Mouse (Mus musculus): ENCODE results near the gene Ripk1.

DNA sequence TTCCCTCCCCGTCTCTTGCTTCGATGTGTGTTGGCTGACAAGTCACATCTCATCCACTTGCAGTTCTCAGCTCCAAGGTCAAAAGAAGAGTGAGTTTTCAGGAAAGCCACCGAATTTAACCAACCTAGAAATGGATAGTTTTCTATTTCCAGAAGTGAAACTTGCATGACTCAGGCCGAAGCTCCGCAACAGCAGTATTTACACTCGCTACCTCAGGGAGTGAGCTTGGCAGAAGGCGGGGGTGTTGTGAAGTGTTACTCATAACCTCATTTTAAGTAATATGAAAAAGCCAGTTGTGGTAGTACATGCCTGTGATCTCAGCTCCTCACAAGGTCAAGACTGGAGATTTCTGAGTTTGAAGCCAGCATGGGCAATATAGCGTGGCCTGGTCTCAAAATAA, 48.3 kb downstream of the Ripk1 start:
- TF ChIP-seq CTCF (IDR thresholded peaks at IDR 0.05) = no peak
- no peak for TF ChIP-seq POLR2A (IDR thresholded peaks at IDR 0.05; ENCODE audit: insufficient read depth, low read depth, low read length)

Data from heart, adult 2 months (tissue).